Mouse (Mus musculus): ENCODE results near the gene Pld4. TPM values are rescaled to one million over a fixed set of nuclear protein-coding genes. Genes with fewer than 3 reads are reported as not detected.

Pld4 gene
- total and polyA plus RNA-seq, 3 experiments, result 112 to 226 (median 149) TPM

- Histone ChIP-seq H3K4me3 (replicated peaks in 1 of 3; ENCODE audit: low read depth in 2 of 3, low read length in 2 of 3, poor library complexity in 1 of 3) (no peak overlapping the region), H3K27ac (ENCODE audit: insufficient read depth, low read depth) (no peak overlapping the region), H3K9ac (ENCODE audit: insufficient read depth, low read depth) (no peak overlapping the region), H3K27me3 (replicated peaks) (peaks cover 10% of the 10 kb centered on the region), H3K4me1 (ENCODE audit: control insufficient read depth in 1 of 2, insufficient read depth in 2 of 2) (peaks cover 5 to 25% of the 10 kb centered on the region in 2 experiments; a peak in 3 of 4 replicates), H3K9me3 (replicated peaks; ENCODE audit: low read length) (no peaks in the 10 kb centered on the region), H3K79me2 (replicated peaks; ENCODE audit: control insufficient read depth, extremely low read depth, insufficient read depth, poor library complexity, severe bottlenecking) (no peaks in the 10 kb centered on the region), H3K36me3 (replicated peaks in 1 of 2; ENCODE audit: control insufficient read depth in 1 of 2, insufficient read depth in 1 of 2, low read length in 1 of 2) (peaks cover 1 to 17% of the 10 kb centered on the region in 2 experiments), H3K4me2 (ENCODE audit: insufficient read depth, low read depth, poor library complexity, severe bottlenecking) (no peak overlapping the region)
- no peak for DNase-seq (ENCODE audit: extremely low read depth)
- dilution Hi-C loops (cut with MboI; ENCODE audit: extremely low pct_ligation_motif_present, extremely low pct_unique_long_range_greater_than_20kb, low sequenced_read_pairs) (no loop called here), in situ Hi-C loops (cut with MboI; ENCODE audit: low pct_ligation_motif_present, low pct_unique_long_range_greater_than_20kb, low sequenced_read_pairs) (no loop called here)
- TF ChIP-seq ZC3H11A (IDR thresholded peaks at IDR 0.05; ENCODE audit: low read depth, low read length), result no peak
- TF ChIP-seq HCFC1 (IDR thresholded peaks at IDR 0.05; ENCODE audit: low read depth, low read length), result no peak
- TF ChIP-seq TBP (conservative IDR thresholded peaks at IDR 0.05; ENCODE audit: low read depth, low read length), result no peak
- TF ChIP-seq ETS1 (conservative IDR thresholded peaks at IDR 0.05; ENCODE audit: low read depth, low read length), result no peak
- no peak for TF ChIP-seq EP300 (IDR thresholded peaks at IDR 0.05; ENCODE audit: low read length)
- TF ChIP-seq USF2 (conservative IDR thresholded peaks at IDR 0.05; ENCODE audit: low read depth, low read length), result no peak
- no peak for TF ChIP-seq MYC (IDR thresholded peaks at IDR 0.05; ENCODE audit: low read depth, low read length)
- TF ChIP-seq MAZ (IDR thresholded peaks at IDR 0.05; ENCODE audit: low read depth, low read length), result no peak
- no peak for TF ChIP-seq ELF1 (IDR thresholded peaks at IDR 0.05; ENCODE audit: low read depth, low read length)
These were observed 47.3 kb downstream of the Pld4 start for GRCm38 (mm10) chr12:112807796-112808195.

GRCm38 (mm10) chr12:112808212-112808586 is 47.7 kb downstream of the Pld4 start:
- dilution Hi-C loops (cut with MboI; ENCODE audit: extremely low pct_ligation_motif_present, extremely low pct_unique_long_range_greater_than_20kb, low sequenced_read_pairs), result no loop called here
- Histone ChIP-seq H3K36me3 (replicated peaks in 1 of 2; ENCODE audit: control insufficient read depth in 1 of 2, insufficient read depth in 1 of 2, low read length in 1 of 2) (peaks cover 3 to 20% of the 10 kb centered on the region in 2 experiments), H3K9ac (ENCODE audit: insufficient read depth, low read depth) (peak overlapping the region; percentile 42; the same call in 1 of the 2 replicates), H3K79me2 (replicated peaks; ENCODE audit: control insufficient read depth, extremely low read depth, insufficient read depth, poor library complexity, severe bottlenecking) (no peaks in the 10 kb centered on the region), H3K4me3 (replicated peaks in 1 of 3; ENCODE audit: low read depth in 2 of 3, low read length in 2 of 3, poor library complexity in 1 of 3) (peak overlapping the region; percentile 37 to 64 (median 58)), H3K27me3 (replicated peaks) (peaks cover 10% of the 10 kb centered on the region), H3K4me2 (ENCODE audit: insufficient read depth, low read depth, poor library complexity, severe bottlenecking) (peak overlapping the region; percentile 40), H3K9me3 (replicated peaks; ENCODE audit: low read length) (no peaks in the 10 kb centered on the region), H3K4me1 (ENCODE audit: control insufficient read depth in 1 of 2, insufficient read depth in 2 of 2) (peaks cover 5 to 25% of the 10 kb centered on the region in 2 experiments; a peak in 3 of 4 replicates), H3K27ac (ENCODE audit: insufficient read depth, low read depth) (no peak overlapping the region)
- in situ Hi-C loops (cut with MboI; ENCODE audit: low pct_ligation_motif_present, low pct_unique_long_range_greater_than_20kb, low sequenced_read_pairs), result no loop called here
- DNase-seq (ENCODE audit: extremely low read depth), result no peak
- TF ChIP-seq JUN (IDR thresholded peaks at IDR 0.05; ENCODE audit: insufficient read depth, low read depth, low read length) (no peak), CTCF (conservative IDR thresholded peaks at IDR 0.05 in 1 of 2, IDR thresholded peaks at IDR 0.05 in 1 of 2; ENCODE audit: low read depth in 2 of 2, low read length in 2 of 2) (no peak)

GRCm38 (mm10) chr12:112808587-112809364 is 48.3 kb downstream of the Pld4 start, which contains the start of gene Clba1:
Gene Clba1, plus strand, starts transcription at chr12:112808937.
- Histone ChIP-seq H3K79me2 (replicated peaks; ENCODE audit: control insufficient read depth, extremely low read depth, insufficient read depth, poor library complexity, severe bottlenecking) (no peaks in the 10 kb centered on the region), H3K9ac (ENCODE audit: insufficient read depth, low read depth) (peak within 1 kb of the TSS; percentile 67), H3K4me1 (ENCODE audit: control insufficient read depth in 1 of 2, insufficient read depth in 2 of 2) (peaks cover 5 to 25% of the 10 kb centered on the region in 2 experiments; a peak in 3 of 4 replicates), H3K4me2 (ENCODE audit: insufficient read depth, low read depth, poor library complexity, severe bottlenecking) (peak within 1 kb of the TSS; percentile 90), H3K27me3 (replicated peaks) (peaks cover 10% of the 10 kb centered on the region), H3K4me3 (replicated peaks in 1 of 3; ENCODE audit: low read depth in 2 of 3, low read length in 2 of 3, poor library complexity in 1 of 3) (peak within 1 kb of the TSS; percentile 47 to 64 (median 58)), H3K27ac (ENCODE audit: insufficient read depth, low read depth) (no peak within 1 kb of the TSS), H3K36me3 (replicated peaks in 1 of 2; ENCODE audit: control insufficient read depth in 1 of 2, insufficient read depth in 1 of 2, low read length in 1 of 2) (peaks cover 3 to 24% of the 10 kb centered on the region in 2 experiments), H3K9me3 (replicated peaks; ENCODE audit: low read length) (no peaks in the 10 kb centered on the region)
- in situ Hi-C loops (cut with MboI; ENCODE audit: low pct_ligation_motif_present, low pct_unique_long_range_greater_than_20kb, low sequenced_read_pairs) (no loop called here), dilution Hi-C loops (cut with MboI; ENCODE audit: extremely low pct_ligation_motif_present, extremely low pct_unique_long_range_greater_than_20kb, low sequenced_read_pairs) (no loop called here)
- TF ChIP-seq ZMIZ1 (IDR thresholded peaks at IDR 0.05; ENCODE audit: low read depth, low read length), result 0 out of 2 replicates have a peak, but pooled peaks have one; percentile 15
- peak; percentile 10; the same call in 1 of the 2 replicates for TF ChIP-seq TCF12 (IDR thresholded peaks at IDR 0.05; ENCODE audit: low read depth, low read length)
- TF ChIP-seq HCFC1 (IDR thresholded peaks at IDR 0.05; ENCODE audit: low read depth, low read length), result peak; percentile 66
- peak; percentile 45; the same call in 1 of the 2 replicates for TF ChIP-seq NRF1 (IDR thresholded peaks at IDR 0.05; ENCODE audit: low read depth, low read length)
- TF ChIP-seq BHLHE40 (IDR thresholded peaks at IDR 0.05; ENCODE audit: low read depth, low read length), result peak; percentile 64
- no peak for TF ChIP-seq CHD1 (IDR thresholded peaks at IDR 0.05; ENCODE audit: low read depth, low read length)
- no peak for TF ChIP-seq MYC (IDR thresholded peaks at IDR 0.05; ENCODE audit: low read depth, low read length)
- TF ChIP-seq ZC3H11A (IDR thresholded peaks at IDR 0.05; ENCODE audit: low read depth, low read length), result no peak
- peak; percentile 84 for TF ChIP-seq SIN3A (IDR thresholded peaks at IDR 0.05; ENCODE audit: low read length)
- TF ChIP-seq POLR2A (IDR thresholded peaks at IDR 0.05; ENCODE audit: low read depth, low read length), result peak; percentile 66
- TF ChIP-seq MXI1 (IDR thresholded peaks at IDR 0.05; ENCODE audit: low read depth, low read length), result peak; percentile 95
- TF ChIP-seq SMC3 (IDR thresholded peaks at IDR 0.05; ENCODE audit: low read depth, low read length), result peak; percentile 5; the same call in 1 of the 2 replicates
- no peak for TF ChIP-seq JUND (conservative IDR thresholded peaks at IDR 0.05; ENCODE audit: low read depth, low read length)
- peak; percentile 46; the same call in 1 of the 2 replicates for TF ChIP-seq NELFE (IDR thresholded peaks at IDR 0.05; ENCODE audit: low read depth, low read length)
- no peak for TF ChIP-seq USF2 (conservative IDR thresholded peaks at IDR 0.05; ENCODE audit: low read depth, low read length)
- TF ChIP-seq ELF1 (IDR thresholded peaks at IDR 0.05; ENCODE audit: low read depth, low read length), result peak; percentile 80
- TF ChIP-seq CTCF (conservative IDR thresholded peaks at IDR 0.05 in 1 of 2, IDR thresholded peaks at IDR 0.05 in 1 of 2; ENCODE audit: low read depth in 2 of 2, low read length in 2 of 2), result peak in 1 of 2 experiments; percentile 18; a peak in 1 of 4 replicates
- DNase-seq (ENCODE audit: extremely low read depth), result peak; percentile 87
